Mouse (Mus musculus): ENCODE measurements around the gene Trip4.

Trip4 gene

DNA sequence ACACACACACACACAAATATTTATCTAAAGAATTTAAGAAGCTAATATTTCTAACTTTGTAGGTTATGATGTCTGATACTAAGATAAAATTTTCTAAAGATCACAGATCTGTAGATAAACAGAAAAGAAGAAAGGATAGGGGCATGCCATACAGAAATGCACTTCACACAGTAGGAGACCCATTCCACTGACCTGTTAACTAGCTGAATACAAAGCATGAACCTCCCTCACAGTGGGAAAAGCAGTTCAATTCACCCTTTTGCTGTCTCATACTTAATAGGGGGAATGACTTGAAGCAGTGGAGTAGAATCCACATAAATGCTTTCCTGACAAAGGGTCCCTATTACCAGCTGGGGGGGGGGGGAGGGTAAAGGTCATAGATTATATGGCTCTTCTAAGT, 75.0 kb downstream of the Trip4 start:
- DNase-seq: no peak

DNA sequence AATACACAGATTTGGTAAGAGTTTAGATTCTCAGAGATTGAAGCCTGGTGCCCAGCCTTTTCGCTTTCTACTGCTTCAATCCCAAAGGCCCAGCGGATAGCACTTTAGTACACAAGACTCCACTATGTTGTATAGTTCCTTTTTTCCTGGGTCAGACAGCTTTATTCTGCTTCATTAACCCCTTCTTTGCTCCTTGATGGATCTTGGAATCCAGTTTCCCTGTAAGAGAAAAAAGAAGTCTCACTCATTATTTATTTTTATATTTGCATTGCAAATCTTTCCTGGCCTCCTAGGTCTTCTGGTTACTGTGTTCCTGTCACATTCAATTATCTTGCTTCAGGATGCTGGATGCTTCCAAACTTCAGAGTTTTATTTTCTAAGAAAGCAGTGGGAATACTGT, 75.4 kb downstream of the Trip4 start:
- DNase-seq: no peak

DNA sequence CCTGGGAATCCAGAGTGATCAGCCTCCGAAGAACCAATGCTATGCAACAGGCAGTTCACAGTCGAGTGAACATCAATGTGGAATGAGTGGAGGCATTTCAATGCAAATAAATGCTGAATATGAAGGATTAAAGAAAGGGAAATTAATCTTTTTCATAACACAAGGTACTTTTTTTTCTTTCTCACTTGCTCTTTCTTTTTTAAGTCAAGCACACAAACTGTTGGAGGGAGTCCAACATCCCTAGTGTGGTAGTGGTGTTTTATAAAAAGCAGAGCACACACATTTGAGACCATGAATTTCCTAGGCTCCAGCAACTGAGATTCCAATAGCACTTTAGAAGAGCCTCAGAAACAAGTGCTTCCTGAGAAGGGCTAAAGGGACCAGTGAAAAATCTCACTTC, 76.6 kb downstream of the Trip4 start:
- DNase-seq: no peak

DNA sequence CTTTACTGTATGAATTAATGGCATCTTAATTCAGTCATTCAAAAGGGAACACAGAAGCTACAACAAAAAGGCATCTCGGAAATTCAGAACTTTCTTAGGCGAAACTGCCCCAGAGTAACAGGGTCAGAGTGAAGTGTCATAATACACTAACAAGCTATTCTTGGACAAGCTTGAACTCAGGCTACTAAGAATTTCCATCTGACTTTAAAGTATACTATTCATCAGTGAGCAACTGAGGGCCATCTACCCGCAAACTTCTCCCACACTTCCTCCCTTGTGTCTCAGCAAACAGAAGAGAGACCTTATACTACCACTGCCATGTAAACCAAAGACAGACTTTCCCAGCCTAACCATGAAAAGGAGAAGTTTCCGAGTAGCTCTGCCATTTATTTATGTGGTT, 77.4 kb downstream of the Trip4 start:
- no peak for DNase-seq

DNA sequence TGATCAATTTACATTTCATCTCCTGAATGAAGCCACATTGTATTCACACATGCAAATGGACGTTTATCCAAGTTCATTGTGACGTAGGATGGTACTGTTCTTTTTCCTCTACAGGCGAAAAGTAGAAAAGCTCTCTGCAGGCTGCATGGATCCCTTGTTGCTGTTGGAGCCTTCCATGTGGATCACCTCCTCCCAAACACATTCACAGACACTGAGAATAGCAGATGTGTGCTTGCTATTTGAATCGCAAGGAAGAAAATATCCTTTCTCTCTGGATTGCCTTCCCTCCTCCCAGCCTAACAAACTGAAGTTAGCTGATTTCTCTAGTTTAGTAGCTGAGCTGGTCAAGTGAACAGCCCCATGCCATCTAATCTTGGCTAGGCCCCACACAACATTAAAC, 78.3 kb downstream of the Trip4 start:
- no peak for DNase-seq

DNA sequence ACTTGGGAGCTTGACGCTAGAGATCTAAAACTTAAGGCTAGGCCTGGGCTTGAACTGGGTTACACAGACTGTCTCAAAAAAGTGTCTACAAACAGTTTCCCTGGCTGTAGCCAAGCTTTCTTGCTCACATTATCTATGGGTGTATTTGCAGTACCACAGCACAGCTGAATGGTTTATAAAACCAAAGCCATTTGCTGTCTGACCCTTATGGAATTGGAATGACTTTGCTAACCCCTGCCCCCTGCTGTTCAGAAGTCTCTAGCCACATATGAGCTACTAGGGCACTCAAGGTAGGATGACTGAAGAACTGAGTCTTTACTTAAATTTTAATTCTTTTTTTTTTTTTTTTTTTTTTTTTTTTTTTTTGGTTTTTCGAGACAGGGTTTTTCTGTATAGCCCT, 79.2 kb downstream of the Trip4 start:
- peak; percentile 72 for DNase-seq

DNA sequence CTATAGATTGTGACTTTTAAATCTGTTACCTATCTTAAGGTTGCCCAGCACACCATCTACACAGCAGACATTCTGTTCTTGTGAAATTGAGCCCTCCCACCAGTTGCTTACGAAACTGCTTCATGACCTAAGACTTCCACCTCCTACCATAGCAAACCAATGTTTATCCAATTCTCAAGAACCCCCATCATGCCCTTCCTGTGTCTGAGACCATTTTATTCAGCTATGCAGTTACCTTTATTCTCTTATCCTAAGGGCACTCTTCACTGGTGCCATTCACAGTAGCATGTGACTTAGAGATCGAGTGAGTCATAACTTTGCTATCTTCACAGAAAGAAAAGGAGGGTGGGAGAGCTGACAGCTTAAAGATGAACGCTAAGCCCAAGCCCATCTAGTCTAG, 80.1 kb downstream of the Trip4 start:
- DNase-seq: no peak

DNA sequence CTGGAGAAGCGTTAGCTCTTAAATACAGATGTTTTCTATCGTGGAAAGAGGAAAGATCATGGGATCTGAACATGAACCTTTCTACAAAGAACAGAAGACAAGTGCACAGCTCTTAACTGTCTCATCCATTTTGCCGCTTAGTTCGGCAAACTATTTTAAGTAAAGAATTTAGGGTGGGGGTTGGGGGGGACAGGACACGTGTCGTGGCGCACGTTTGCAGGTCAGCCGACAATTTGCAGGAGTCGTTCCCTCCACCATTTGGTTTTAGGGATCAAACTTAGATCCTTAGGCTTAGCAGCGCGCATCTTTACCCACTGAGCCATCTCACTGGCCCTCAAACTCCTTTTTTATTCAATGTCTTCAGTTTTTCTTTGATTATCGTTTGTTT, 80.6 kb downstream of the Trip4 start:
- DNase-seq: no peak

DNA sequence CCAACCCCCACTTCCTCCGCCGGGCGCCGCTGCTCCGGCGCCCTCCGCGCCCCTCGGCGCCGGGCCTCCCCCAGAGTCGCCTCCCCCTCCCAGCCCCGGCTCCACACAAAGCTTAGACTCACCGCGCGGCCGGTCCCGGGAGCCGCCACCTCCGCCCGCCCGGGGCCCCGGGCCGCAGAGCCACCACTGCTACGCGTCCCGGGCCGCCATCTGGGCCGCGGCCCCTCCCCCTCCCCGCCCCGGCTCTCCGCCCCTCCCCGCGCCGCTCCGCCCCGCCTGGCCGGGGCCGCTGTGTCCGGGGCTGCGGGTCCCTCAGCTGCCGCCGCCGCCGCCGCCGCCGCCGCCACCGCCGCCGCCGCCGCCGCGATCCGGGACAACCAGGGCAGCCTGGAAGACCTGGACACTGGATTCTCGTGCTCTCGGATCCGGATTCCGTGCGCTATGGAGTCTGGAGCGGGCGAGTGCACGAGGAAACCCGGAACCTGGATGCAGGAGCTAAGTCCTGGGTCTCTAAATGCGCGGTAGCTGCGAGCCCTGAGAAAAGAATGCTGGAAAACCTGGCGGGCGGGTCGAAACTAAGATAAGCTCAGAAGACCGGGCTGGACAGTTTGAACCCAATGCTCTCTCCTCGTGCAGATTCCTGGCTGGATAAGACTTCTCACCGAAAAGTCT, 81.1 kb downstream of the Trip4 start, which contains the start of gene Zfp609:
Gene Zfp609 (minus strand): TSS at position 221 of the 672 bp plus-strand sequence.
- DNase-seq: peak; percentile 94

DNA sequence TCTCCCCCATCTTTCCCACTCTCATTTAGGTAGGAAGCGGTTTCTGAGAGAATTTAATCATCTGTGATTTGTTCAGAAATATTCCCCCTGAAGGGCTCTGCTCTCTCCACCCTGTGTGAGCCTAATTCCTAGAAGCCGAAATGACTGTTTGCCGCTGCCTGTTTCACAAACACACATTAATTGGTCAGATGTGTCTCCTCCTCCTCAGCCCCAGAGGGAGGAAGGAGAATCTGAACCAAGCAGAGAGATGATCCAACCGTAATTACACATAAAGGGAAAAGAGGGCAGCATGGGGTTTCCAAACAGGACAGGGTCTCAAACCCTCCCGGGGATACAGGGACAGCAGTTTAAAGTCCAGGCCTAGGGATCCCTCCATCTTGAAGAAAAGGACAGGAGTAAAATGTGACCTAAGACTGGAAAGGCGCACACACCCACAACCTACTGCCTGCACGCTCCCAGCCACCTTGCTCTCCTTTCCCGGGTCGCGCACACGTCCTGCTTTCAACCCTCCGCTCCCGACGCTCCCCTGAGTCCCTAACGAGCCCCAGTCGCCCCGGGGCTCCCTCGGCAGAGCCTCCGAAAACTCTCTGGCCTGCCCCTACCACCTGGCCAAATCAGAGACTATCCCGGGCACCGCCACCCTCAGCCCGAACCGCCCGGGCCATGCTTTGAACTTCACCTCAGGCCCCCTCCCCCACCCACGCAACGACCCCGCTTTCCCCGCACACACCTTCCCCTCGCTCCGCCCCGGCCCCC, 81.8 kb downstream of the Trip4 start:
- DNase-seq: peak; percentile 65

DNA sequence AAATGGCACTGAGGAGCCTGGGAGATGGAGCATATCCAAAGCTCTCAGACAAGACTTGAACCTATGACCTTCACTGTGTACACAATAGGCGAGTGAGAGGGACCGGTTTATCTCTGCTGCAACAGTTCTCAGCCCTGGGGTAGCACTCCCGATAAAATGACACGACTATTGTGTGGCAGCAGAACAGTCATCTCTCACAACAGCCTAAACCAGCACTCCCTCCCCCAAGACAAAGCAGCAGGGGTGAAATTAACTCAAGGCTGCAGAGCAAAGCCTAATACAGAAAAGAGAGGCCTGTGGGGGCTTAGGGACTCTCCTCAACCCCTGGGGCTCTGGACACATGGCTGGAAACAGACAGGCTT, 82.4 kb downstream of the Trip4 start:
- DNase-seq: no peak

DNA sequence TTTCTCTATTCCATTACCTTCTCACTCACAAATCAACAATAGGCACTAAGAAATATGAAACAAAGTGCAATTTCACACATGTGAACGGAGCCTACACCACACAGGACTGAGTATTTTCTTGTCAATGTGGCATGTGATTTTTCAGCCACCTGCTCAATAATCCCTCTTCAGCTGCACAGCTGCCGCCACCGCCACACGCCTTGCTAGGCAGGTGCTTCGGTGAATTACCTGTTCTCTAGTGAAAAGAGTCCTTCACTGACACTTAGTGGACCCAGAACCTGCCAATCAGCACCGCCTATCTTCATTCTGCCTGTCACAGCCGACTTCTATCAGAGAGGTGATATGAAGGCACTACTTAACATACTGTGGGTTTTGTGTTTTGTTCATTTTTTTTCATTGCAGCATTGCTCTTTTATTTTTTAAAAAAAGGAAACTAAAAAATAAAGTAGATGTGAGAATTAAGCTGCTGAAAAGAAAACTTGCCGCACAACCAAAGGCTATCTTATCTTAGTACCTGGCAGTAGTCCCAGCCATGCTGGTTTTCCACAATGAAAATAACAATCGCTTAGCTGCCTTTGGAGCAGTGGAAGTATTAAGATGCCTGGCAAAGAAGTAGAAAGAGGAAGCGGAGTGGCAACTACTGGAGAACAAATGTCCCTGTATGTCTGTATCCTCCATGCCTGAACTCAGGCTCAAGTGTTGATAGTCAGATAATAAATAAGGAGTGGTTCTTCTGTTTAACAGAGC, 84.7 kb downstream of the Trip4 start:
- no peak for DNase-seq

DNA sequence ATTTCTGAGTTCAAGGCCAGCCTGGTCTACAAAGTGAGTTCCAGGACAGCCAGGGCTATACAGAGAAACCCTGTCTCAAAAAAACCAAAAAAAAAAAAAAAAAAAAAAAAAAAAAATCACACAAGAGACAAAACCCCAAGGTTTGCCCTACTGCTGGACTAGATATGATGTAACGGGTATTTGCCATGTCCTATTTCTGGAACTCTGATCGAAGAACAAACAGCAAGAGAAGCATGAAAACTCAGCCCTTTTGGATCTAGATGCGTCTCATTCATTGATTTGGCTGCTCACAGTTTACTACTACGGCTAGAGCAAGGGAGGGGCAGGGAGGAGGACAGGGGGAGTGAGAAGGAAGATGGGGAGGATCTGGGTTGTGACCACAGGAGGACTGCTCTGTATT, 86.6 kb downstream of the Trip4 start:
- no peak for DNase-seq

DNA sequence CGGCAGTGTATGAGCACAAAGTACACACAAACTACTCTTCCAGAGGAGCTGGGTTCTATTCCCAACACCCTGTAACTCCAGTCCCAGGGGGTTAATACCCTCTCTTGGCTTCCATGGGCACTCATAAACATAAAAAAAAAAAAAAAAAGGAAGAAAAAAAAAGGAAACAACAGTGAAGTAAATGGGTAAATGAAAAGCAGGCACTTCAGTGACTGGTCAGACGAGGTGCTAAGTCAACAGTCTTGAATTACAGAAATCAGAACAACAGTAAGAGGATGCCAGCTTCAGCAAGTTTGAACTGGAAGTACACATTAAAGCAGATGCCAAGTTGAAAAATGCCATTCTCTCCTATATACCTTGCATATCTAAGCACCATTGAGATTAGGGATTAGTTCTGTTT, 88.3 kb downstream of the Trip4 start:
- DNase-seq: no peak

DNA sequence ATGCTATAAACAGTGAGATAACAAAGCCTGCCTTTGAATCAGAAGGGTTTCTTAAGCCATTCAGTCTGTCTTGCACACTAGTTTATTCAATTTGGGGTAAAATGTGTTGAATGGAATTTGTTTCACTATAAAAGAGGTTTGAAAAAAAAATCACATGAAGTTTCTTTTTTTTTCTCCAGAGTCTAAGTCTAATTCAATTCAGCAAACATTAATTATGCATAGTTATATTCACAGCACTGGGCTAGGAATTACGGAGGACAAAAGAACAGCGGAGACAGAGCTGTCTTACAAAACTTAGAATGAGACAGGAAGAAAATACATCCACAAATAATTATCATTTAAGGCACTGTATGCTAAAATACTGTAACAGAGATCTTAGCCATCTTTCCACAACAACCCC, 90.2 kb downstream of the Trip4 start:
- DNase-seq: no peak

DNA sequence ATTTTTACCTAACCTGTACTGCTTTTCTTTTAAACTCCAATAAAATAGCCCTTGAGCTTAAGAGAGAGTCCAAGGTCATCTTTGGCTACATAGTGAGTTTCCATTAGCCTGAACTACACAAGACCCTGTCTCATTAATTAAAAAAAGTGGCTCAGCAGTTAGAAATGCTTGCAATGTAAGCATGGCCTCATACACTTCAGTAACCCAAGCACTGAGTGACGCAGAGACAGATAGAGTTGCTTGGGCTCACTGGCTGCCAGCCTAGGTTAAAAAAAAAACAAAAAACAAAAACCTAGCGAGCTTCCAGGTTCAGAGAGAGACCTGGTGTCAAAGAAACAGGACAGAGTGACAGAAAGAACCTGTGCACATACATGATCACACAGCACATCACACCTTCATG, 95.8 kb downstream of the Trip4 start:
- no peak for DNase-seq

DNA sequence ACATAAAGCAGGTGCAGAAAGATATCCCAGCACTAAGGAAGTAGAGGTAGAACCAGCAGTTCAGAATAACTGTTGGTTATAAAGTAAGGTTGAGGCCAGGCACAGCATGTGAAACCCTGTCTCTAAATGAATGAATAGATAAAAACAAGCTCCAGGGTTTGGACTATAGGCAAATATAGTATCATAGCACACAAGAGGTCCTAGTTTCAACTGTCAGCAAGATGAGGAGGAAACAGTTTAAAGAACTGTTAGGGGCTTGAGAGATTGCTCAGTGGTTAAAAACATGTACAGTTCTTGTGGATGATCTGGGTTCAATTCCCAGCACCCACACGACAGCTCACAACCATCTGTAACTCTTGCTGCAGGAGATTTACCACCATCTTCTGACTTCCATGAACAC, 96.8 kb downstream of the Trip4 start:
- DNase-seq: no peak

DNA sequence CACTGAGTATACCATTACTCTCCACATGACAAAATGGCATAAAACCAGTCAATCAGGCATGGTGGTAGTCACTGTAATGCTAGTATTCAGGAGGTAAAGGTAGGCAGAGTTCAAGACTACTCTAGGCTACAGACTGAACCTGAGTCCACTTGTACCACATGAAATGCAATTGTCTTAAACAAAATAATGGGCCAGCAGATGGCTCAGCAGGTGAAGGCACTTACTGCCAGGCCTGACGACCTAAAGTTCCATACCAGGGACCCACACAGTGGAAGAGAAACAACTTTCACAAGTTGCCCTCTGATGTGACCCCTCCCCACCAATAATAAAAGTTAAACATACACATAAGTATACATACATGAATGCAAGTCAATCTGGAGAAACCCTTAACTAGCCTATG, 100.8 kb downstream of the Trip4 start:
- no peak for DNase-seq

DNA sequence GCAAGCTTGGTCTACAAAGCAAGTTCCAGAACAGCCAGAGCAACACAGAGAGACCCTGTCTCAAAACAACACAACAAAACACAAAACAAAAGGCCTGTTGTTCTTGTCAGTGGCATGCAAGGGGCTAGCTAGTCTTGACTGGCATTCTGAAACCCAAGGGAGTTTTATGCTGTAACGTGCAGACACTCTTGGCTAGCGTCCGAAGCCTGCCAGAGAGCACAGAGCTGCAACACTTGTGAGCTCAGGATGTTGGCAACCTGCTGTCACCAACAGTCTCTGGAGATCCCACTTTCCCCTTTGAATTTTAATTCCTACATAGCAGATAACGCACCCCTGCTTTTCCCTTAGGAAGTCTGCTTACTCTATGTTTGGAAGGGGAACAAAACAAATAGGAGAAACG, 101.3 kb downstream of the Trip4 start:
- DNase-seq: no peak

DNA sequence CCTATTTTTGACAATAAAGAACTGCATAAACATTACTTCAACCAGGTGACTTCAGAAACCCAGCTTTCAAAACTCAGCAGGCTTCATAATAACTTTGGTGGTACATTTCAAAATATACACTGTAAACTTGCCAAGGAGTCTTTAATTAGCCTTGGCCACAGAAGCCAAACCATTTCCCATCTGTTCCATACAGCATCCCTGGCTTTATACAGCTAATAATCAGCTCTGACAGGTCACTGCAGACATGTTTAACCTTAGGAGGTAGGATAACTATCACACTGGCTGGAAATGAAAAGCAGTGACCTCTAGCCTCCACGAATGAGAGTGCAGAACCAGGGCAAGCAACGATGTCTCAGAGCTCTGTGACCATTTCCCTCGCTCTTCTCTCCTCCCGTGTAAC, 108.8 kb downstream of the Trip4 start:
- DNase-seq: no peak

DNA sequence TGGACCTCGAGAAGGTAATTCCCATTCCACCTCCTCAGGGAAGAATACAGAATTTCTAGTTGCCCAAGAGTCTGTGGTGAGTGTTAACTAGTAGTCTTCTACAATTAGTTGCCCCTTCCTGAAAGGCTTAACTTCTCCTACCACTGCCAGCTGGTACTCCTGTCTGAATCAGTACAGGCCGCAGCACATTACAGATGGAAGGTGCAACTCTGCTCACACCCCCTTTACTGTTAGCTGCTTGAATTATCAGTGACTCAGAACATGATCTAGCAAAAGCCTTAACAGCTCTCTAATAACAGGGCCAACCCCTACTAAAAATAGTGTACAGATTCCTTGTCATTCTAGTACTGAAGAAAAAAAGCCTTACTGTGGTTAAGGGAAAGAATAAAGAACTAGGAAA, 112.9 kb downstream of the Trip4 start:
- no peak for DNase-seq

DNA sequence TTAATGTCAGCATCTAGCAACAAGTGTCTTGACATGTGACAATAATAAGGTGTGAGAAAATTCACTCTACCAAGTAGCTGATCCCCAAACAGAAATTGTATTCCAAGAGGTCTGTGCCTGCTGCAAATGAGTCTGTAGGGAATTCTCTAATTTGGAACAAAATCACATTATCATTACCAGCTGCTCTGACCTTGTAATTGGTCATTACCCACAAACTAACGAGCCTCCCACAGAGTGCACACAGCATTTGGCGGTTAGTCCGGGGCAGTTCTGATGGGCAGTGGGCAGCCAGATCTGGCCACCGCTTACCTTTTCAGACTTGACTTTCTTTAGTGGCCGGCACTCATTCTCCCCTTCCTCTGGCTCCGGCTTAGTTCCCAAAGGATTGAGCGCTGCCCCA, 114.3 kb downstream of the Trip4 start:
- DNase-seq: no peak

DNA sequence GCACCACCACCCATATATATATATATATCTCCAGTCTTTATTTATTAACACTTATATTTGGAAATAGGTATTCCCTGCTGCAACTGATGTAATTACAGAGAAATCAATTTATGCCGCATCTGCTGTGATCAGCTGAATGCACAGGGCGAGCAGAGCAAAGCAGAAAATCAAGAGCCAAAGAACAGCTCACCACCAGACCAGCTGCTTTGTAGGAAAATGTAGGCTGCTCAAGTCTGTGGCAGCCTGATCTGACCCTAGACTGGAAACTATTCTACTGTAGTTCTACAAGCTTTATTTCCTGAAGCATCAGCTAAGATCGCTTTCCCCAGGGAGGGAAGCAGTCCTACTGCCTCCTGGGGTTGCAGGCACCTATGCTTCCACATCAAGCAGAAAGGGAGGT, 115.1 kb downstream of the Trip4 start:
- no peak for DNase-seq

DNA sequence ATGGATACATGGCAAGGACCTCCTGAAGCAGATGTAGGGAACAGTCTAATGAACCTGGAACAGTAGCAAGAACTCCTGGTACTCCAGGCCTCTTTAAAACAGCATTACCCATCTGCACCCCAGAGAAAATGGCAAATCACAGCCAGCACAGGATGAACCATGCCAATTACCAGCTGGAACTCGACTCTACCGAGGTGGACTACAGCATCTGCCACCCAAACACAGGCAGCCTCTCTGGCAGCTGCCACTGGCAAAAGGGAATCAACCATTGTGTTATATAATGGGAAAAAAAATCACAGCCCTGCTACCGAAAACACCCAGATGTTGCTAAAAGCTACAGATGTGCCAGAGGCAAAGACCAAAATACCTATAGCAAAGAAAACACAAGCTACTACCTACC, 115.5 kb downstream of the Trip4 start:
- no peak for DNase-seq

All from kidney, adult 9 months (tissue).